Mouse (Mus musculus) E14TG2a.4 (cell line): Measurements from ENCODE around the gene Pacs2.

ENCODE experiments used
- CTCF ChIP-seq: conservative IDR thresholded peaks from 2 replicates; pipeline ENCODE4 v1.5.1; 2014; ENCODE audit warnings: low read length
- NANOG ChIP-seq: IDR thresholded peaks from 2 replicates; pipeline ENCODE4 v1.6.1; 2014; ENCODE audit warnings: borderline replicate concordance, low read length, mixed read lengths
- POU5F1 ChIP-seq: IDR thresholded peaks from 2 replicates; pipeline ENCODE4 v1.6.1; 2014; ENCODE audit warnings: low read length, borderline replicate concordance

DNA sequence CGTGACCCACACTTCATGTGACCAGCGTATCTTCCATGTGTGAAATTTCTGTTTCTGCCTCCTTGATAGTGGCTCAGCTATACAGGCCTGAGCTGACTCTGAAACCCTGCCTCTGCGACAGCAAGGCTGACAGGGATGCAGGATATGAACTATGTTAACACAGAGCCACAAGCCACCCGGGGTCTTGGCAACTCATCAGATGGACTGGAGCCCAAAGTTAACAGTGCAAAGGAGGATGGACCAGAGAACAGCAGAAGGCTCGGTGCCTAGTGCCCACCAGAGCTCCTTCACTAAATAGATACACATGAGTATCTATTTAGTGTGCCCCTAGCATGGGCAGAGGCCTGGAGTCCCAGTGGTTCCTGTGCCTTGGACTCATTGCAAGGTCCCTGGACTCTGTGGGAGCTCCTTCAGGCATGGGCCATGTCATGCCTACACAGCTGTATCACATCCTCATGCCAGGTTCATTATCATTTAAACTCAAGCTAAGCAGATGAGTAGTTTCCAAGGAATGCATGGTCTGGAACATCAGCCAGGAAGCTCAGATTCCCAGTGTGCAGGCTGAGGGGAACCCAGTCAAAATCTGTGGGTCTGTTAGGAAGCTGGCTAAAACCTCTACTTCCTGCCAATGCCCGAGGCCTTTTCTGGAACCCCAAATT is 2.5 kb upstream of the Pacs2 start:
- TF ChIP-seq CTCF (no peak), NANOG (no peak), POU5F1 (no peak)
